Mouse (Mus musculus): ENCODE results near the gene Rbbp4. TPM values are rescaled to one million over a fixed set of nuclear protein-coding genes. Genes with fewer than 3 reads are reported as not detected.

Gene Rbbp4
- polyA plus RNA-seq, 1 experiment = 419 TPM

GRCm38 (mm10) chr4:129374219-129374755 is 39.1 kb upstream of the Rbbp4 start:
- H3K27ac ChIP-seq (ENCODE audit: insufficient read depth, low read length) = peak overlapping the region; percentile 99
- H3K27me3 ChIP-seq (ENCODE audit: control insufficient read depth, insufficient read depth, low read length, poor library complexity, severe bottlenecking) = no peaks in the 10 kb centered on the region
- H3K4me1 ChIP-seq (ENCODE audit: control insufficient read depth, insufficient read depth, low read length) = peaks cover 5% of the 10 kb centered on the region
- H3K36me3 ChIP-seq (ENCODE audit: control insufficient read depth, insufficient read depth, low read length, poor library complexity, severe bottlenecking) = no peaks in the 10 kb centered on the region
- peak overlapping the region; percentile 79 for H3K4me3 ChIP-seq (ENCODE audit: low read depth, low read length)
- no peaks in the 10 kb centered on the region for H3K9me3 ChIP-seq (replicated peaks; ENCODE audit: control insufficient read depth, insufficient read depth, low read length, poor library complexity, severe bottlenecking)
- no peak for TF ChIP-seq CTCF (IDR thresholded peaks at IDR 0.05; ENCODE audit: low read depth, low read length)
- peak; percentile 81 for TF ChIP-seq EP300 (IDR thresholded peaks at IDR 0.05; ENCODE audit: insufficient read depth, low read depth, low read length)
- H3K9ac ChIP-seq (ENCODE audit: low read depth, poor library complexity, severe bottlenecking) = peak overlapping the region; percentile 99

GRCm38 (mm10) chr4:129373202-129373976 is 38.2 kb upstream of the Rbbp4 start:
- H3K36me3 ChIP-seq (ENCODE audit: control insufficient read depth, insufficient read depth, low read length, poor library complexity, severe bottlenecking) = peaks cover 5% of the 10 kb centered on the region
- H3K4me1 ChIP-seq (ENCODE audit: control insufficient read depth, insufficient read depth, low read length) = peaks cover 7% of the 10 kb centered on the region
- peak; percentile 86 for TF ChIP-seq EP300 (IDR thresholded peaks at IDR 0.05; ENCODE audit: insufficient read depth, low read depth, low read length)
- no peak for TF ChIP-seq CTCF (IDR thresholded peaks at IDR 0.05; ENCODE audit: low read depth, low read length)
- TF ChIP-seq POLR2A (IDR thresholded peaks at IDR 0.05; ENCODE audit: insufficient read depth, low read length) = no peak
- peak overlapping the region; percentile 59 for H3K4me3 ChIP-seq (ENCODE audit: low read depth, low read length)
- H3K9me3 ChIP-seq (replicated peaks; ENCODE audit: control insufficient read depth, insufficient read depth, low read length, poor library complexity, severe bottlenecking) = no peaks in the 10 kb centered on the region
- H3K27ac ChIP-seq (ENCODE audit: insufficient read depth, low read length) = peak overlapping the region; percentile 100
- peak overlapping the region; percentile 99 for H3K9ac ChIP-seq (ENCODE audit: low read depth, poor library complexity, severe bottlenecking)
- no peaks in the 10 kb centered on the region for H3K27me3 ChIP-seq (ENCODE audit: control insufficient read depth, insufficient read depth, low read length, poor library complexity, severe bottlenecking)

GRCm38 (mm10) chr4:129371391-129371790 is 36.2 kb upstream of the Rbbp4 start:
- Histone ChIP-seq H3K4me3 (ENCODE audit: low read depth, low read length) (no peak overlapping the region), H3K4me1 (ENCODE audit: control insufficient read depth, insufficient read depth, low read length) (peaks cover 7% of the 10 kb centered on the region), H3K9ac (ENCODE audit: low read depth, poor library complexity, severe bottlenecking) (no peak overlapping the region; the same call in 1 of the 2 replicates), H3K27me3 (ENCODE audit: control insufficient read depth, insufficient read depth, low read length, poor library complexity, severe bottlenecking) (no peaks in the 10 kb centered on the region), H3K36me3 (ENCODE audit: control insufficient read depth, insufficient read depth, low read length, poor library complexity, severe bottlenecking) (peaks cover 14% of the 10 kb centered on the region), H3K9me3 (replicated peaks; ENCODE audit: control insufficient read depth, insufficient read depth, low read length, poor library complexity, severe bottlenecking) (no peaks in the 10 kb centered on the region), H3K27ac (ENCODE audit: insufficient read depth, low read length) (no peak overlapping the region)
- TF ChIP-seq CTCF (IDR thresholded peaks at IDR 0.05; ENCODE audit: low read depth, low read length) (peak; percentile 19), EP300 (IDR thresholded peaks at IDR 0.05; ENCODE audit: insufficient read depth, low read depth, low read length) (no peak), POLR2A (IDR thresholded peaks at IDR 0.05; ENCODE audit: insufficient read depth, low read length) (no peak)

- no peak overlapping the region for H3K4me3 ChIP-seq (ENCODE audit: low read depth, low read length)
- no peaks in the 10 kb centered on the region for H3K27me3 ChIP-seq (ENCODE audit: control insufficient read depth, insufficient read depth, low read length, poor library complexity, severe bottlenecking)
- peaks cover 4% of the 10 kb centered on the region for H3K4me1 ChIP-seq (ENCODE audit: control insufficient read depth, insufficient read depth, low read length)
- H3K36me3 ChIP-seq (ENCODE audit: control insufficient read depth, insufficient read depth, low read length, poor library complexity, severe bottlenecking) = peaks cover 24% of the 10 kb centered on the region
- no peaks in the 10 kb centered on the region for H3K9me3 ChIP-seq (replicated peaks; ENCODE audit: control insufficient read depth, insufficient read depth, low read length, poor library complexity, severe bottlenecking)
- no peak for TF ChIP-seq POLR2A (IDR thresholded peaks at IDR 0.05; ENCODE audit: insufficient read depth, low read length)
- no peak for TF ChIP-seq CTCF (IDR thresholded peaks at IDR 0.05; ENCODE audit: low read depth, low read length)
- no peak for TF ChIP-seq EP300 (IDR thresholded peaks at IDR 0.05; ENCODE audit: insufficient read depth, low read depth, low read length)
- H3K27ac ChIP-seq (ENCODE audit: insufficient read depth, low read length) = no peak overlapping the region; the same call in 1 of the 2 replicates
- no peak overlapping the region for H3K9ac ChIP-seq (ENCODE audit: low read depth, poor library complexity, severe bottlenecking)
These were observed 30.1 kb upstream of the Rbbp4 start for GRCm38 (mm10) chr4:129365224-129365623.

- no peak overlapping the region for H3K9ac ChIP-seq (ENCODE audit: low read depth, poor library complexity, severe bottlenecking)
- no peaks in the 10 kb centered on the region for H3K9me3 ChIP-seq (replicated peaks; ENCODE audit: control insufficient read depth, insufficient read depth, low read length, poor library complexity, severe bottlenecking)
- no peak overlapping the region for H3K4me3 ChIP-seq (ENCODE audit: low read depth, low read length)
- peaks cover 33% of the 10 kb centered on the region for H3K36me3 ChIP-seq (ENCODE audit: control insufficient read depth, insufficient read depth, low read length, poor library complexity, severe bottlenecking)
- no peaks in the 10 kb centered on the region for H3K27me3 ChIP-seq (ENCODE audit: control insufficient read depth, insufficient read depth, low read length, poor library complexity, severe bottlenecking)
- H3K27ac ChIP-seq (ENCODE audit: insufficient read depth, low read length) = no peak overlapping the region
- peaks cover 2% of the 10 kb centered on the region for H3K4me1 ChIP-seq (ENCODE audit: control insufficient read depth, insufficient read depth, low read length)
- TF ChIP-seq EP300 (IDR thresholded peaks at IDR 0.05; ENCODE audit: insufficient read depth, low read depth, low read length) (no peak), CTCF (IDR thresholded peaks at IDR 0.05; ENCODE audit: low read depth, low read length) (no peak), POLR2A (IDR thresholded peaks at IDR 0.05; ENCODE audit: insufficient read depth, low read length) (no peak)
These were observed 29.2 kb upstream of the Rbbp4 start for GRCm38 (mm10) chr4:129364379-129364778.

GRCm38 (mm10) chr4:129363463-129363862 is 28.3 kb upstream of the Rbbp4 start:
- H3K27ac ChIP-seq (ENCODE audit: insufficient read depth, low read length) = no peak overlapping the region
- no peaks in the 10 kb centered on the region for H3K4me1 ChIP-seq (ENCODE audit: control insufficient read depth, insufficient read depth, low read length)
- H3K9ac ChIP-seq (ENCODE audit: low read depth, poor library complexity, severe bottlenecking) = no peak overlapping the region
- H3K27me3 ChIP-seq (ENCODE audit: control insufficient read depth, insufficient read depth, low read length, poor library complexity, severe bottlenecking) = no peaks in the 10 kb centered on the region
- H3K36me3 ChIP-seq (ENCODE audit: control insufficient read depth, insufficient read depth, low read length, poor library complexity, severe bottlenecking) = peaks cover 30% of the 10 kb centered on the region
- TF ChIP-seq POLR2A (IDR thresholded peaks at IDR 0.05; ENCODE audit: insufficient read depth, low read length) (no peak), CTCF (IDR thresholded peaks at IDR 0.05; ENCODE audit: low read depth, low read length) (no peak), EP300 (IDR thresholded peaks at IDR 0.05; ENCODE audit: insufficient read depth, low read depth, low read length) (no peak)
- H3K9me3 ChIP-seq (replicated peaks; ENCODE audit: control insufficient read depth, insufficient read depth, low read length, poor library complexity, severe bottlenecking) = no peaks in the 10 kb centered on the region
- no peak overlapping the region for H3K4me3 ChIP-seq (ENCODE audit: low read depth, low read length)
